Mouse (Mus musculus) erythroblast, embryonic 14.5 days (primary cell): ENCODE data around the gene Fzd7.

Source experiments
- GATA1 ChIP-seq: IDR thresholded peaks from 2 replicates; pipeline ENCODE4 v1.6.1; 2012; ENCODE audit warnings: low read length, inconsistent platforms, mixed read lengths
- TAL1 ChIP-seq: IDR thresholded peaks from 3 replicates; pipeline ENCODE4 v1.6.1; 2012; ENCODE audit warnings: low read length, inconsistent platforms, mixed read lengths

- TF ChIP-seq GATA1 = no peak
- TF ChIP-seq TAL1 = no peak
These were observed 33.5 kb upstream of the Fzd7 start for GRCm38 (mm10) chr1:59448497-59449270.
